Mouse (Mus musculus) intestine, postnatal 0 days (tissue): Measurements from ENCODE around the gene Slc39a11. TPM values are rescaled to one million over a fixed set of nuclear protein-coding genes. Genes with fewer than 3 reads are reported as not detected.

ENCODE experiments used
- ATAC-seq: fragments of 200-750 bp; cut with Nextera tagmentation; 2 replicates; pipeline ENCODE4 v1.8.0; 2017; ENCODE audit warnings: mild to moderate bottlenecking, moderate TSS enrichment, moderate library complexity
- H3K27ac ChIP-seq: fragments of 300-500 bp; sonication (generic); 2 replicates; pipeline ENCODE4 v1.5.1; 2014; ENCODE audit warnings: mild to moderate bottlenecking, low read depth, low read length, moderate library complexity
- H3K27me3 ChIP-seq: fragments of 300-500 bp; sonication (generic); replicated peaks from 2 replicates; pipeline ENCODE4 v1.6.1; 2014; ENCODE audit warnings: low read length, mixed read lengths; ENCODE audit not compliant: control insufficient read depth, insufficient read depth
- H3K36me3 ChIP-seq: fragments of 300-500 bp; sonication (generic); 2 replicates; pipeline ENCODE4 v1.6.1; 2014; ENCODE audit warnings: mild to moderate bottlenecking, moderate library complexity; ENCODE audit not compliant: control insufficient read depth, insufficient read depth
- H3K4me1 ChIP-seq: fragments of 300-500 bp; sonication (generic); replicated peaks from 2 replicates; pipeline ENCODE4 v1.6.1; 2014; ENCODE audit warnings: antibody characterized with exemption, low read length, mixed read lengths; ENCODE audit not compliant: control insufficient read depth, insufficient read depth
- H3K4me2 ChIP-seq: fragments of 300-500 bp; sonication (generic); replicated peaks from 2 replicates; pipeline ENCODE4 v1.6.1; 2014; ENCODE audit warnings: low read depth, mild to moderate bottlenecking, moderate library complexity
- H3K4me3 ChIP-seq: fragments of 300-500 bp; sonication (generic); 2 replicates; pipeline ENCODE4 v1.5.1; 2014; ENCODE audit warnings: low read depth, low read length
- H3K9ac ChIP-seq: fragments of 300-500 bp; sonication (generic); 2 replicates; pipeline ENCODE4 v1.6.1; 2014; ENCODE audit warnings: mild to moderate bottlenecking, low read depth, low read length
- H3K9me3 ChIP-seq: fragments of 300-500 bp; sonication (generic); 2 replicates; pipeline ENCODE4 v1.6.1; 2016; ENCODE audit warnings: mixed run types; ENCODE audit not compliant: control insufficient read depth
- CTCF ChIP-seq: sonication (generic); IDR thresholded peaks from 2 replicates; pipeline ENCODE4 v1.5.1; 2016; ENCODE audit warnings: low read depth, mild to moderate bottlenecking, control low read depth, antibody characterized with exemption, moderate library complexity
- WGBS: fragments of 180-500 bp; shearing (Covaris S2); extraction: QIAGEN DNeasy Blood & Tissue Kit; methylation state at CpG from one replicate; pipeline ENCODE4 v1.1.7; 2014; 5-methylcytosine and 5-hydroxymethylcytosine counted together
- polyA plus RNA-seq: library from polyadenylated mRNA; unstranded; fragments of >200 nt; fragmentation: Nextera tagmentation; extraction: Ambion mirVana; gene quantifications from 2 replicates; pipeline ENCODE4 v1.2.1, GENCODE M21; 2015

Slc39a11 gene
- polyA plus RNA-seq, 1 experiment from 2014 or later: 50.7 TPM

DNA sequence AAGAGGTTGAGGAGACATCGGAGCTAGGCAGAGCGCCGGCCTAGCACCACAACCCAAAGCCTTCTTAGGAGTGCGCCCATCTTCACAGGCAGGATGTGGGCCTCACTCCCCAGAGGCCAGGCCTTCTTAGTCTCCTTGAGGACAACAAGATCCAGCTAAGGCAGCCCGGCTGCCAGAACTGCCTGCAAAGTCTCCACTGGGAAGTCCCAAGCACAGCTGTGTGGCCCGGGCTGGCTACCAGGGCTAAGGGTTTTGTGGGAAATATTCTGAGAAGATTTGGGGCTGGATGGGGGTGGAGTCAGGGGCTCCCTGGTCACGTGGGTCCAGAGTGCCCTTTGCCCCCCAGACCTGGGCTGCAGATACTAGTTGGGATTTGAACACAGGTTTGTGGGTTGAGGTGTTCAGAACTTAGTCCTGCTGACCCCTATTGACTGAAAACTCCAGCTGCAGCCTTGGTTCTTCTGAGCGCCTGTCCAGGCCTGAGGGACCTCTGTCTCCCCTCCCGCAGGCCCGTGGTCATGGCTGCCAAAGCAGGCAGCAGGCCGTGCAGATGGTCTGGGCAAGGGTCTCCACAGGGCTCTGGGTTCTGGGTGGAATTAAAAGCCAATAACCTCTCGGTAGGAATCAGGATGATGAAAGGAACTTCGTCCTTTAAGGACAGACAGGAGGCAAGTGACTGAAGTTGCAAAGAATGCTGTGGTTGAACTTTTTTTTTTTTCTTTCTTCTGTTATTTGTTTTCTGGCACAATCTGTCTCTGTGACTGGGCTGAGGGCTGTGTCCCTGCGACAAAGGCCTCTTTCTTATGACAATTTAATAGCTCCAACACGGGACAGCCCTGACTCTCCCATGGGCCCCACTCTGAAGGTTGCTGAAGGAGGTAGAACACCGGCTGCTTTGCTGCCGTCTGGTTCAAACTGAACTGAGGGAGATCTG is 357.8 kb downstream of the Slc39a11 start:
- Histone ChIP-seq H3K9ac (no peak overlapping the region), H3K4me1 (no peaks in the 10 kb centered on the region), H3K36me3 (no peaks in the 10 kb centered on the region), H3K9me3 (no peaks in the 10 kb centered on the region), H3K27me3 (no peaks in the 10 kb centered on the region), H3K4me3 (no peak overlapping the region), H3K4me2 (no peak overlapping the region), H3K27ac (peak overlapping the region; percentile 88)
- ATAC-seq: peak; percentile 80
- TF ChIP-seq CTCF: peak; percentile 47
- WGBS: 49% methylated on average over 17 of the region's 17 CpGs

DNA sequence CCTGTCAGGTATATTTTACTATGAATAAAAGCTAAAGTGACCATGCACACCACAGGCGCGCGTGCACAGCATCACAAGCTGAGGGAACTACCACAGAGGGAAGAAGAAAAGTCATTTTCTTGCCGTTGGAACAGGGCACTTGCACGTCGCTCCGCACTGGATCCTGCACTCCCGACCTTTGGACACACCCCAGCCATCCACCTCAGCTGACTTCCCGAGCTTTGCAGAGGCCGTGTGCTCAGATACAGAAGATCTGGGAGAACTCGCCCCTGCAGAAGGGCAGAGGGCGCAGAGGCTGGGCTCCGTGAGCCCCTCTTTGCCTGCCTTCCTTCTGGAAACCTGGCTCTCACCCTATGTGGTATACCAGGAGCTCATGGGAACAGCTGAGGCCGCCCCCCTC is 359.0 kb downstream of the Slc39a11 start:
- Histone ChIP-seq H3K27me3 (no peaks in the 10 kb centered on the region), H3K9ac (no peak overlapping the region), H3K9me3 (no peaks in the 10 kb centered on the region), H3K4me2 (no peak overlapping the region; the same call in 1 of the 2 replicates), H3K36me3 (no peaks in the 10 kb centered on the region), H3K4me3 (no peak overlapping the region), H3K27ac (peak overlapping the region; percentile 88), H3K4me1 (no peaks in the 10 kb centered on the region)
- WGBS: 40% methylated on average over 14 of the region's 14 CpGs
- ATAC-seq: peak; percentile 57
- TF ChIP-seq CTCF: no peak

DNA sequence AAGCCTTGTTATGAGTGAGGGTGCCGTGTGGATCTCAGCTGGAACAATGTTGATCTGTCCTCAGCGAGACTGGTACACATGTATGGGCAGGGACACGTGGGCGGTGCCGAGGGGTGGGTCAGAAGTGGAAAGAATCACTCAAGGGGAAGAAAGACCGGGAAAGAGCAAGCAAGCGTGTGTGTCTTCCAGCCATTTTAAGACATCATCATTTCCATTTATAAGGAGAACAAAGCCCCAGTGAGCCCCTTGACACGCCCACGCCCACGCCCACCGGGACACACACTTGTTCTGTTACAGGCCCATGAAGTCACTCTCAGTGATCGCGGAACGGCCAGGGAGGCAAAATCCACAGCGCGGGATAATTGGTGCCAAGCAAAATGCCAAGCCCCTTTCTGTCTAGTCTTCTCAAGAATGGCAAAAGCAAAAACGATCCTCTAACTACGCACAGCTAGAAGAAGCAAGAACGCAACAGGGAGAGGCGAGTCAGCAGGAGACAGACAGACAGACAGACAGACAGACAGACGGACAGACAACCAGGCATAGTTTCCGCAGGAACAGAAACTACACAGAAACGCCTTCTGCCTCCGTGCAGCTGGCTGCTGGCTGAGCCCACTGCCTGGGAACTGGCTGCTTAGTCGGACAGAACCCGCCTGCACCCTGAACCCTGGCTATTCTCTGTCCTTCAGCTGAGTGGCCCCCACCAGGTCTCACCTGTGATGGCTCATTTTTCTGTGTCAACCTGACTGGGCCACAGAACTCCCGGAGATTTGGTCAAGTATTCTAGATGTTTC is 364.7 kb downstream of the Slc39a11 start:
- no peak; the same call in 1 of the 2 replicates for ATAC-seq
- Histone ChIP-seq H3K27ac (no peak overlapping the region), H3K27me3 (no peaks in the 10 kb centered on the region), H3K9me3 (no peaks in the 10 kb centered on the region), H3K4me3 (no peak overlapping the region), H3K4me2 (peak overlapping the region; percentile 40), H3K36me3 (no peaks in the 10 kb centered on the region), H3K4me1 (no peaks in the 10 kb centered on the region; the same call in 1 of the 2 replicates), H3K9ac (no peak overlapping the region)
- 60% methylated on average over 27 of the region's 27 CpGs for WGBS
- TF ChIP-seq CTCF: no peak

DNA sequence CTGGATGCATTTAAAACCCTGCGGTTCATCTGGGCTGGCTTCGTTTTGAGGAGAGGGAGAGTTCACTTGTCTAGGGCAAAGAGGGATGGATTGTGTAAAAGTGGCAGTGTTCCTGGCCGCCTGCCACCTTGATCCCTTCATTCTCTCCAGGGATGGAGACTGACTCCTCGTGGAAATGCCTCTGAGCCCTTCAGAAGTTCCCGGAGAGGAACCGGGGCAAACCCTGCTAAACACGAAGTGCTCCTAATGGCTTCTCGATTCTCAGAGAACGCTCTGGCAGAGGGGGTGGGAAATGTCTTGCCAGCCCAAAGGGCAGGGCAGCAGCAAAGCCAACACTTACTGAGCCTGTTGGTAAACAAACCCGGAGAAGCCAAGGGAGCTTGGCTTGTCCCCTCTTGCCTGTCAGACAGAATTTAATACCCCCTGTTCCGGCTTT is 366.5 kb downstream of the Slc39a11 start:
- Histone ChIP-seq H3K9ac (no peak overlapping the region; the same call in 1 of the 2 replicates), H3K27me3 (no peaks in the 10 kb centered on the region), H3K4me3 (no peak overlapping the region), H3K4me1 (no peaks in the 10 kb centered on the region; the same call in 1 of the 2 replicates), H3K27ac (no peak overlapping the region), H3K36me3 (no peaks in the 10 kb centered on the region), H3K4me2 (no peak overlapping the region), H3K9me3 (no peaks in the 10 kb centered on the region)
- WGBS: 23% methylated on average over 11 of the region's 11 CpGs
- ATAC-seq: no peak
- TF ChIP-seq CTCF: no peak

DNA sequence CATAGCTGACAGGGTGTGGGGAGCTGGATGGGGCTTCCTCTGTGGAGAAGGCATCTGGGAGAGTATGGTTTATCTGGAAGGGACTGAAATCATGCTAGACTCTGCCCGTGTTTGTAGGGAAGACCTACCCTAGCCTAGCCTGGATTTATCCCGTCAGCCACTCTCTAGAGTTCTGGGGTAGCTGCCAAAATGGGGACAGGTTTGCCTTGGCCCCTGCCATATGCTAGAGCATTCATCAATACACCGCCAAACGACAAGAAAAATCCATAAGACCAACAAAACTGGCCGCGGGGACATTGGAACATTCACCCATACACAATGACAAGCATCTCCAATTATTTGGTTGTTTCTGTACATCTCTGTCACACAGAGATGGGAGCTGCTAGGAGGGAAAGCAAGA is 371.6 kb downstream of the Slc39a11 start:
- no peak overlapping the region for H3K27ac ChIP-seq
- no peak overlapping the region for H3K4me2 ChIP-seq
- no peak for ATAC-seq
- no peak overlapping the region for H3K4me3 ChIP-seq
- H3K36me3 ChIP-seq: no peaks in the 10 kb centered on the region
- WGBS: 90% methylated on average over 6 of the region's 6 CpGs
- H3K9me3 ChIP-seq: no peaks in the 10 kb centered on the region
- H3K27me3 ChIP-seq: no peaks in the 10 kb centered on the region
- TF ChIP-seq CTCF: no peak
- no peaks in the 10 kb centered on the region; the same call in 1 of the 2 replicates for H3K4me1 ChIP-seq
- no peak overlapping the region for H3K9ac ChIP-seq
